Mouse (Mus musculus): ENCODE measurements at regions not wholly inside any gene's neighbourhood (a gene's known extent, or its start where the extent isn't known, plus 50 kb on each side); places are given as distances from the start of the nearest gene placed in this dataset.

GRCm38 (mm10) chr14:103417110-103418061, 70.8 kb upstream of the Mycbp2 start:
- WGBS: 82% methylated on average over 12 of the region's 12 CpGs
- no peaks in the 10 kb centered on the region for H3K27me3 ChIP-seq (replicated peaks)
- no peak overlapping the region for H3K9ac ChIP-seq
- 0 out of 2 replicates have a peak, but pooled peaks cover 3% of the 10 kb centered on the region for H3K4me1 ChIP-seq (replicated peaks)
- no peaks in the 10 kb centered on the region for H3K36me3 ChIP-seq
- no peak overlapping the region for H3K4me3 ChIP-seq (replicated peaks)
- no peaks in the 10 kb centered on the region for H3K9me3 ChIP-seq
- no peak overlapping the region for H3K27ac ChIP-seq
- no peak for ATAC-seq
- H3K4me2 ChIP-seq (replicated peaks): no peak overlapping the region

- H3K4me2 ChIP-seq (replicated peaks): no peak overlapping the region
- H3K36me3 ChIP-seq: no peaks in the 10 kb centered on the region
- no peaks in the 10 kb centered on the region for H3K4me1 ChIP-seq (replicated peaks)
- no peak overlapping the region for H3K27ac ChIP-seq
- WGBS: 82% methylated on average over 2 of the region's 2 CpGs
- H3K27me3 ChIP-seq (replicated peaks): no peaks in the 10 kb centered on the region
- ATAC-seq: no peak
- no peak overlapping the region for H3K9ac ChIP-seq
- no peak overlapping the region for H3K4me3 ChIP-seq (replicated peaks)
- H3K9me3 ChIP-seq: no peaks in the 10 kb centered on the region
These were observed 58.0 kb upstream of the Mycbp2 start for GRCm38 (mm10) chr14:103404611-103405010.

- Histone ChIP-seq H3K27ac (no peak overlapping the region), H3K4me3 (replicated peaks) (no peak overlapping the region), H3K4me2 (replicated peaks) (no peak overlapping the region), H3K36me3 (no peaks in the 10 kb centered on the region), H3K9ac (no peak overlapping the region), H3K9me3 (no peaks in the 10 kb centered on the region), H3K27me3 (replicated peaks) (no peaks in the 10 kb centered on the region), H3K4me1 (replicated peaks) (no peaks in the 10 kb centered on the region)
- ATAC-seq: no peak
- 69% methylated on average over 3 of the region's 3 CpGs for WGBS
These were observed 56.4 kb upstream of the Mycbp2 start for GRCm38 (mm10) chr14:103403054-103403453.

- Histone ChIP-seq H3K4me1 (replicated peaks) (no peaks in the 10 kb centered on the region), H3K9ac (no peak overlapping the region), H3K27me3 (replicated peaks) (no peaks in the 10 kb centered on the region), H3K36me3 (no peaks in the 10 kb centered on the region), H3K27ac (no peak overlapping the region), H3K4me2 (replicated peaks) (no peak overlapping the region), H3K4me3 (replicated peaks) (no peak overlapping the region), H3K9me3 (no peaks in the 10 kb centered on the region)
- no peak for ATAC-seq
- WGBS: 80% methylated on average over 2 of the region's 2 CpGs
These were observed 55.4 kb upstream of the Mycbp2 start for GRCm38 (mm10) chr14:103401983-103402382.

- H3K27me3 ChIP-seq (replicated peaks): no peaks in the 10 kb centered on the region
- H3K9ac ChIP-seq: no peak overlapping the region
- 83% methylated on average over 2 of the region's 2 CpGs for WGBS
- H3K36me3 ChIP-seq: no peaks in the 10 kb centered on the region
- ATAC-seq: no peak
- no peak overlapping the region for H3K27ac ChIP-seq
- no peak overlapping the region for H3K4me3 ChIP-seq (replicated peaks)
- H3K4me2 ChIP-seq (replicated peaks): no peak overlapping the region
- H3K4me1 ChIP-seq (replicated peaks): no peaks in the 10 kb centered on the region
- no peaks in the 10 kb centered on the region for H3K9me3 ChIP-seq
These were observed 54.7 kb upstream of the Mycbp2 start for GRCm38 (mm10) chr14:103401280-103401679.

GRCm38 (mm10) chr14:103398401-103398800, 51.8 kb upstream of the Mycbp2 start:
- Histone ChIP-seq H3K27me3 (replicated peaks) (no peaks in the 10 kb centered on the region), H3K4me3 (replicated peaks) (no peak overlapping the region), H3K27ac (no peak overlapping the region), H3K4me1 (replicated peaks) (no peaks in the 10 kb centered on the region), H3K9ac (no peak overlapping the region), H3K4me2 (replicated peaks) (no peak overlapping the region), H3K36me3 (no peaks in the 10 kb centered on the region), H3K9me3 (no peaks in the 10 kb centered on the region)
- 54% methylated on average over 1 of the region's 1 CpGs for WGBS
- ATAC-seq: no peak
